Mouse (Mus musculus) cerebellum, adult 9-10 months (tissue): ENCODE measurements around the gene Reep3.

ENCODE experiments used
- DNase-seq: peaks from one replicate; pipeline ENCODE4 v3.0.0; 2022

Reep3 gene

DNA sequence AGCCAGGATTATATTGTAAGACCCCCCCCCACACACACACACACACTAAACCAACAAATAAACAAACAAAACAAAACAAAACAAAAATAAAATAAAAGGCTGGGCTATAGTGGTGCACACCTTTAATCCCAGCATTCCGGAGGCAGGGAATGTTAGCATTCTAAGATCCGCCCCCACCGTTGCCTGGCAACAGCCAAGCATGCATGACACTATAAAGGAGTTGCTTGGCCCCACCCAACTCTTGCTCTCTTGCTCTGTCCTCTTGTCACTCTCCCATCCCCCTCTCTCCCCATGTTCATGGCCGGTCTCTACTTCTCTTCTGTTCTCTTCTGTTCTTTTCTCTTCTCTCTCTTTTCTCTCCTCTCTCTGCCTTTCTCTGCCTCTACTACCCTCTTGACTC, 128.2 kb downstream of the Reep3 start:
- no peak for DNase-seq

DNA sequence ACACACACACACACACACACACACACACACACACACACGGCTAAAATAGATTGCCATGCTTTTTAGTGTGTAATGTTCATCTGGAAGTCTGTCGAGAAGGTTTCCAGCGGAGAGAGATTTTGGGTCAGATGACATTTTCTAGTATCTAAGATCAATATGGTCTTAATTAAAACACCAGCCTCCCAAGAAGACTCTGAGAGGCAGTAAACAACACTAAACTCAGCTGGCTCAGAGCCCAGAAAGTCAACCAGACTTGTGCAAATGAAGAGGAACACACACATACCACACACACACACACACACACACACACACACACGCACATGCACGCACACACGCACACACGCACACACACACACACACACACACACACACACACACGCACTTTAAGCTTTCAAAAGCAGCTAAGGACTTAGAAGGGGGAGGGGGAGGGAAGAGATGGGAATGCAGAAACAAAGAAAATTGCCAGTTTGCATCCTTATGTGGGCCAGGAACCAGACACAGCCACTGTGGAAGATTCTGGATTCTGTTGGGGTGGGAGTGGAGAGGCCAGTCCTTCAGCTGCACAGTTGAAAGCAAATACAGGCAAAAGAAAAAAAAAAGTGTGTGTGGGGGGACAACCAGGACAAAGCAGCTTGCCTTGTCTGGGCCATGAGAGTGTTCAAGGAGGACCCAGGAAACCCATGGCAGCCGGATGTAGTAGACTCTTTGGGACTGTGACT, 130.2 kb downstream of the Reep3 start:
- DNase-seq = no peak

DNA sequence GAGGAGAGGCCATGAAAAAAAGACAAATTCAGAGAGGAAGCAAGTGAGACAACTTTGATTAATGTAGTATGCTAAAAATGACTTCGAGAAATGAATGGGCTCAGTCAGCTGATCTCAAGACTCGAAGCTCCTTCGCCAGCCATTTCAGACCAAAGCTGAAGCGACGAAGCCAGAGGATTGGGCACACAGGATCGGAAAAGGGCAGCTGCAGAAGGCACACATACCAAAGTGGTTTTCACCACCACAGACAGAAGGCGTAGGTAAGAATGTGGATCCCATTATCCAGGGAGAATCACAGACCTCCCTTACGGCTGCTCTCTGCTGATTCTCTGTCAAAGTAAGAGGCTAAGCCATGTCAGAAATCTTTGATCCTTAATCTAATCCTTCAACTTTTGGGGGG, 136.6 kb downstream of the Reep3 start:
- no peak for DNase-seq
